Mouse (Mus musculus) ES-E14 (cell line): ENCODE results near the gene Eml4. TPM values are rescaled to one million over a fixed set of nuclear protein-coding genes. Genes with fewer than 3 reads are reported as not detected.

Source experiments
- DNase-seq: peaks from one replicate; pipeline ENCODE4 v3.0.0-alpha.2; 2013; ENCODE audit warnings: low read depth, low spot score
- H3K27ac ChIP-seq: 2 replicates; pipeline ENCODE4 v1.5.1; 2012; ENCODE audit warnings: low read depth, mild to moderate bottlenecking, low read length, moderate library complexity, mixed read lengths; ENCODE audit not compliant: poor library complexity, insufficient read depth, severe bottlenecking
- H3K36me3 ChIP-seq: 2 replicates; pipeline ENCODE4 v1.6.1; 2012; ENCODE audit warnings: mild to moderate bottlenecking, low read length, moderate library complexity, mixed read lengths; ENCODE audit not compliant: control insufficient read depth, poor library complexity, insufficient read depth, severe bottlenecking
- H3K4me1 ChIP-seq, 2 experiments: fragments of 150-350 bp in 1 of 2; sonication (generic) in 1 of 2; 2 replicates each; pipeline ENCODE4 v1.6.1; 2012; ENCODE audit warnings: low read length in 2 of 2, mild to moderate bottlenecking in 1 of 2, mixed read lengths in 1 of 2; ENCODE audit not compliant: control insufficient read depth in 2 of 2, insufficient read depth in 2 of 2, poor library complexity in 1 of 2
- H3K4me3 ChIP-seq, 2 experiments: fragments of 150-350 bp in 1 of 2; sonication (generic) in 1 of 2; 2 replicates each; pipeline ENCODE4 v1.5.1; 2012; ENCODE audit warnings: low read length in 2 of 2, low read depth in 1 of 2, mild to moderate bottlenecking in 1 of 2, mixed read lengths in 1 of 2; ENCODE audit not compliant: insufficient read depth in 1 of 2, poor library complexity in 1 of 2, severe bottlenecking in 1 of 2
- H3K9ac ChIP-seq: 2 replicates; pipeline ENCODE4 v1.6.1; 2012; ENCODE audit warnings: low read depth, mild to moderate bottlenecking, low read length, mixed read lengths; ENCODE audit not compliant: poor library complexity, insufficient read depth, severe bottlenecking
- H3K9me3 ChIP-seq: fragments of 150-350 bp; sonication (generic); 2 replicates; pipeline ENCODE4 v1.6.1; 2012; ENCODE audit warnings: low read depth, mild to moderate bottlenecking, low read length; ENCODE audit not compliant: control insufficient read depth, insufficient read depth
- CHD2 ChIP-seq: IDR thresholded peaks from 2 replicates; pipeline ENCODE4 v1.6.1; 2014; ENCODE audit warnings: mild to moderate bottlenecking, low read depth, low read length, inconsistent platforms
- HCFC1 ChIP-seq: IDR thresholded peaks from 2 replicates; pipeline ENCODE4 v1.6.1; 2012; ENCODE audit warnings: low read length, inconsistent platforms, borderline replicate concordance; ENCODE audit not compliant: insufficient read depth
- MAFK ChIP-seq: IDR thresholded peaks from 2 replicates; pipeline ENCODE4 v1.6.1; 2014; ENCODE audit warnings: mild to moderate bottlenecking, low read depth, low read length, inconsistent platforms; ENCODE audit not compliant: insufficient read depth
- ZC3H11A ChIP-seq: IDR thresholded peaks from 2 replicates; pipeline ENCODE4 v1.6.1; 2012; ENCODE audit warnings: low read depth, mild to moderate bottlenecking, inconsistent platforms, low read length, borderline replicate concordance
- ZNF384 ChIP-seq: IDR thresholded peaks from 2 replicates; pipeline ENCODE4 v1.6.1; 2012; ENCODE audit warnings: low read depth, low read length, inconsistent platforms
- in situ Hi-C, 2 experiments: fragments of 600-800 bp; cut with MboI; formaldehyde crosslinking; loops; one replicate each; pipeline ENCODE4 v1.15.1; 2025; ENCODE audit warnings: low sequenced_read_pairs in 2 of 2, inconsistent platforms in 1 of 2; ENCODE audit not compliant: unreplicated experiment in 2 of 2
- total RNA-seq: library from RNA; depleted of rRNA; stranded (reverse); fragments of 300-350 nt; gene quantifications from 2 replicates; pipeline ENCODE4 v1.2.3, GENCODE M21; 2012

The Eml4 gene
- total RNA-seq, 1 experiment = 43.0 TPM

- peaks cover 0 to 10% of the 10 kb centered on the region in 2 experiments; a peak in 1 of 4 replicates for H3K4me1 ChIP-seq
- in situ Hi-C loops = no loop called here
- TF ChIP-seq CHD2 (no peak), MAFK (no peak), ZNF384 (no peak), HCFC1 (no peak), ZC3H11A (no peak)
- no peak overlapping the region for H3K27ac ChIP-seq
- no peak for DNase-seq
- H3K9me3 ChIP-seq = no peaks in the 10 kb centered on the region
- no peak overlapping the region for H3K9ac ChIP-seq
- no peaks in the 10 kb centered on the region for H3K36me3 ChIP-seq
- H3K4me3 ChIP-seq = no peak overlapping the region
Observed at GRCm38 (mm10) chr17:83307641-83308296, 43.0 kb upstream of the Eml4 start.

DNA sequence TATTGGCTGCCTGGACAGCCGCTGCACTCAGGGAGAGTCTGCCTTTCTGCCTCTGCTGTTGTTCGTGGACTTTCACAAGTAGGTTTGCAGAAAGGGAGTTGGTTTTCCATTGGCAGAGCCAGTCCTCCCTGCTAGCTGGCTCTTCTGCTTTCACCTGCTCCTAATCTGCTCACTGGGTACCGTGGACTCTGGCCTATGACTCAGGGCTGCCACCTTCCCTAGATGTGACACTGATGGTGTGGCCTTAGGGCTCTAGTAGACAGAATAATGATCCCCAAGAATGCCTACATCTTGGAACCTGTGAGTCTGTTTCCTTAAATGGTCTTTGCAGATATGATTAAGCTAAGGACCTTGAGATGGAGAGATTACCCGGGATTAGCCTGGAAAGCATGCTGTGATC is 42.3 kb upstream of the Eml4 start:
- H3K9me3 ChIP-seq = no peaks in the 10 kb centered on the region
- H3K27ac ChIP-seq = no peak overlapping the region
- peaks cover 0 to 16% of the 10 kb centered on the region in 2 experiments; a peak in 2 of 4 replicates for H3K4me1 ChIP-seq
- no peak for DNase-seq
- no peak overlapping the region for H3K9ac ChIP-seq
- H3K4me3 ChIP-seq = no peak overlapping the region
- in situ Hi-C loops = no loop called here
- H3K36me3 ChIP-seq = no peaks in the 10 kb centered on the region
- no peak for TF ChIP-seq ZC3H11A
- TF ChIP-seq ZNF384 = no peak
- TF ChIP-seq CHD2 = no peak
- no peak for TF ChIP-seq MAFK
- no peak for TF ChIP-seq HCFC1

DNA sequence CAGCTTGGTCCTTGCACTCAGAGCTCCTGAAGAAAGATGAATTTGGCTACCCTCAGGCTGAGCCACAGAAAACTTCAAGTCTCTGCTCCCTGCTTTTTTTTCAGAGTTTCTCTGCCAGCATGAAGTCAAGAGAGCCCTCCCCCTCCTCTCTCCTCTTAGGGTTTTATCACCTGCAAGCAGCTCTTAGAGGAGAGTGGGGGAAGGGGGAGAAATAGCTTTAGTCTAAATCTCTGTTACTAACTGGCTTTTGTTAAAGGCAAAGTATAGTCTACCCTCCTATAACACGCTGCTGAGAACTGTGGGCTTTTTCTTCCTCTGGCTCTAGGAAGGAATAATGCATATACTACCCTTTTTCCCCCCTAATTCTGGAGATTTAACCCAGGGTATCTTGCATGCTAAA is 41.5 kb upstream of the Eml4 start:
- no peak for DNase-seq
- H3K9ac ChIP-seq = no peak overlapping the region
- no peaks in the 10 kb centered on the region for H3K36me3 ChIP-seq
- in situ Hi-C loops = no loop called here
- TF ChIP-seq ZC3H11A = no peak
- H3K27ac ChIP-seq = no peak overlapping the region
- no peaks in the 10 kb centered on the region for H3K9me3 ChIP-seq
- peaks cover 0 to 19% of the 10 kb centered on the region in 2 experiments; a peak in 2 of 4 replicates for H3K4me1 ChIP-seq
- no peak overlapping the region for H3K4me3 ChIP-seq

GRCm38 (mm10) chr17:83311806-83312205 is 38.9 kb upstream of the Eml4 start:
- Histone ChIP-seq H3K9ac (no peak overlapping the region), H3K9me3 (no peaks in the 10 kb centered on the region), H3K27ac (no peak overlapping the region), H3K36me3 (no peaks in the 10 kb centered on the region), H3K4me3 (no peak overlapping the region), H3K4me1 (peaks cover 0 to 19% of the 10 kb centered on the region in 2 experiments; a peak in 2 of 4 replicates)
- TF ChIP-seq HCFC1 (no peak), ZC3H11A (no peak), CHD2 (no peak), MAFK (no peak), ZNF384 (no peak)
- in situ Hi-C loops = no loop called here
- DNase-seq = no peak
